Mouse (Mus musculus): ENCODE results near the gene Arf1.
"Not testable (repeated sequence)": the region's sequence is repeated elsewhere in the genome, so short reads cannot be mapped to it uniquely, and the experiment has no call there.

The Arf1 gene

GRCm38 (mm10) chr11:59226251-59226650 is 1.8 kb downstream of the Arf1 start:
- DNase-seq (ENCODE audit: low spot score): no peak

DNA sequence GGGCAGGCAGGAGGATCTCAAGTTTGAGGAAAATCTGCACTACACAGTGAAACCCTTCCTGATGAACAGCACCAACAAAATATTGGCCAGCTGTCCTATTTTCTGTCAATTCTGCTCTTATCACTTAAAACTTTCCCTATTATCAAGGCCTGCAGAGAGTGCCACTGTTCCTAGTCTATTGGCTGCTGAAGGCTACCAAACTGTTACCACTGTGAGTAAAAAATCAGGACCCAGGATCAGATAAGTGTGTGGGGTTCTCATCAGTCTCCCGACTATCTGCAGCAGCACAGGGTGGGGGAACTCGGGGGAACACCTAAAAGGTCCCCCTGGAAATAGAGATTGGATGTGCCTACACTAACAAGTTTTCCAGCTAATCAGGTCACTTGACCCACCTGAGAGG is 2.9 kb downstream of the Arf1 start:
- no peak for DNase-seq (ENCODE audit: low spot score)

- no peak for DNase-seq (ENCODE audit: low spot score)
These were observed 3.6 kb downstream of the Arf1 start for GRCm38 (mm10) chr11:59224470-59224869.

DNA sequence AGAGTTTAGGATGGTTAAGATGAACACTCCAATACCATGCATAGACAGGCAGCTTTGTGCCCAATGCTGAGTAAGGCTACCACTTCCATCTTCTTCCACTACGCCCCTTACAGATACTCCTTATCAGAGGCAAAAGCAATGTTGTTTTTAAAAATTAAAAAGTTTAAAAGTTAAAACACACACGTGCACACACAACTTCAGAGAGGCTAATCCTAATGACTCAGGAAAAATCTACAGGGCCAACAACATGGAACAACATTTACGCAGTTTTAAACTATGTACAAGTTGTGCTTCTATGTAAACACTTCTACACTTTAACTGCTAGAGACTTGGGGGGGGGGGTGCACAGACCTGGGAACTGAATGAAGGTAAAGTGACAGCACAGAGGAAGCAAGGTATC is 4.0 kb downstream of the Arf1 start:
- DNase-seq (ENCODE audit: low spot score): no peak

- no peak for DNase-seq (ENCODE audit: low spot score)
These were observed 5.8 kb downstream of the Arf1 start for GRCm38 (mm10) chr11:59222306-59222705.

DNA sequence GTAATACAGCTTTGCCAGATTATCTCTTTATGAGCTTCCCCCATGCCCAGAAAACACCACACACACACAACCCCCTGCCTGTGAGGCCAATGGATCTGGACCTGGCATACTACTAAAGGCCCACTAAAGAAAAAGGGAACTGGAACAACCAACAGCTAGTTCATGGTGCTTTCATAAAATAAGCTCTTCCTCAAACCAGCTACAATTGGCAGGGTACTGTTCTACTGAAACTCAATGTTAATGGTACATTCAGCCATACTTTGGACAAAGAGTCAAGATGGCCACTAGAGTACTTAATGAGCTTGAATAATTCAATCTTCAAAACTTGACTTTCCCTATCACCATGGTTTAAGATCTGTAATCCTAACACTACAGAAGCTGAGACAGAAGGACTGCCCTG is 6.5 kb downstream of the Arf1 start:
- DNase-seq (ENCODE audit: low spot score): no peak

DNA sequence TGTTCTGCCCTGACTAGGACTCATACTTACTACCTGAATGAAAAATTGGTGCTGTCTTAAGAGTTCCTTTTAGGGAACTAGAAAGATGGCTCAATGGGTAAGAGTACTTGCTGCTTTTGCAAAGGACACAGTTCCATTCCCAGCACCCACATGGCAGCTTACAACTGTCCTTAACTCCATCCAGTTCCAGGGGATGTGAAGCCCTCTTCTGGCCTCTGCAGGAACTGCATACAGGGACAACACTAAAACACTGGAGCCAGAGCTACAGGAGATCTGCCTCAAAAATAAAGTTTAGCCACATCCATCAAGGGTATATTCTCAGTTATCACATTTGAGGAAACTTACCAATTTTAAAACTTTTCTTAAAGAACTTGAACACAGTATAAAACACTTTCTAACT is 9.0 kb downstream of the Arf1 start:
- no peak for DNase-seq (ENCODE audit: low spot score)

- no peak for DNase-seq (ENCODE audit: low spot score)
These were observed 9.6 kb downstream of the Arf1 start for GRCm38 (mm10) chr11:59218389-59218998.

DNA sequence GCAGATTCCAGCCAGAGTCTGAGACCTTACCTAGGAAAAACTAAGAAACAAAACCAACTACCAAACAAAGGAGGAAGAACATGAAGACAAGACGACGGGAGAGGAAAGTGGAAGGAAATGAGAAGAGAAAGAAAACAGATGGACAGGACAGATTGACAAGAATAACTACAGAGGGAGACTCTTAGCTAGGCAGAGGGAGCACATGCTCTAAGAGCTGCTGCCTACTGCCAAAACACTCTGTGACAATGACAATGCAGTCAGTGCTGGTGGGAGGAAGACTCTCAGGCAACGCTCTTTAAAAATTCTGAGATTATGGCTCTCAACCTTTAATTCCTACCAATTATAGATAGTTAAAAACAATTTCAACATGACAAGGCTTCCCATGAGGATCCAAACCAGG is 11.1 kb downstream of the Arf1 start:
- no peak for DNase-seq (ENCODE audit: low spot score)

GRCm38 (mm10) chr11:59212892-59213494 is 15.1 kb downstream of the Arf1 start:
- no peak for DNase-seq (ENCODE audit: low spot score)

- DNase-seq (ENCODE audit: low spot score): not testable (repeated sequence)
These were observed 15.8 kb downstream of the Arf1 start for GRCm38 (mm10) chr11:59212320-59212719.

- not testable (repeated sequence) for DNase-seq (ENCODE audit: low spot score)
These were observed 16.5 kb downstream of the Arf1 start for GRCm38 (mm10) chr11:59211561-59211960.

GRCm38 (mm10) chr11:59210020-59210419 is 18.1 kb downstream of the Arf1 start:
- DNase-seq (ENCODE audit: low spot score): no peak

DNA sequence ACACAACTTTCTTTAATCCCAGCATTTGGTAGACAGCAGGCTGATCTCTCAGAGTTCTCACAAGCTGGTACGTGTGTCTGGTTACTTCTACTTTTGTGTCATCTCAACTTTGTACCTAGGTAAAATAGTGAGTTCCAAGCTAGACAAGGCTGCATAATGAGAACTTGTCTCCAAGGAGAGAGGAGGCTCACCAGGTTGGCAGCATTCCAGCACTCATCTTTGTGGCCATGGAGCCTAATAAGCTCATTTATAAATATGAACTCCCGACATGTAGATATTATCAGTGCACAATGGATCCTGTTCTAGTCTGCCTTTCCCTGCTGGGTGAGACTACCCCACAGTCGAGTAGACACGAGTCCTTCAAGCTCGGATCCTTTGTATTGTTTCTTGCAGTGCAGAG is 18.5 kb downstream of the Arf1 start:
- no peak for DNase-seq (ENCODE audit: low spot score)

GRCm38 (mm10) chr11:59209003-59209441 is 19.0 kb downstream of the Arf1 start:
- peak; percentile 57 for DNase-seq (ENCODE audit: low spot score)

- peak; percentile 93 for DNase-seq (ENCODE audit: low spot score)
These were observed 19.8 kb downstream of the Arf1 start, which contains the start of gene 2310033P09Rik for GRCm38 (mm10) chr11:59208153-59208831. 2310033P09Rik (plus strand) TSS chr11:59208321.

DNA sequence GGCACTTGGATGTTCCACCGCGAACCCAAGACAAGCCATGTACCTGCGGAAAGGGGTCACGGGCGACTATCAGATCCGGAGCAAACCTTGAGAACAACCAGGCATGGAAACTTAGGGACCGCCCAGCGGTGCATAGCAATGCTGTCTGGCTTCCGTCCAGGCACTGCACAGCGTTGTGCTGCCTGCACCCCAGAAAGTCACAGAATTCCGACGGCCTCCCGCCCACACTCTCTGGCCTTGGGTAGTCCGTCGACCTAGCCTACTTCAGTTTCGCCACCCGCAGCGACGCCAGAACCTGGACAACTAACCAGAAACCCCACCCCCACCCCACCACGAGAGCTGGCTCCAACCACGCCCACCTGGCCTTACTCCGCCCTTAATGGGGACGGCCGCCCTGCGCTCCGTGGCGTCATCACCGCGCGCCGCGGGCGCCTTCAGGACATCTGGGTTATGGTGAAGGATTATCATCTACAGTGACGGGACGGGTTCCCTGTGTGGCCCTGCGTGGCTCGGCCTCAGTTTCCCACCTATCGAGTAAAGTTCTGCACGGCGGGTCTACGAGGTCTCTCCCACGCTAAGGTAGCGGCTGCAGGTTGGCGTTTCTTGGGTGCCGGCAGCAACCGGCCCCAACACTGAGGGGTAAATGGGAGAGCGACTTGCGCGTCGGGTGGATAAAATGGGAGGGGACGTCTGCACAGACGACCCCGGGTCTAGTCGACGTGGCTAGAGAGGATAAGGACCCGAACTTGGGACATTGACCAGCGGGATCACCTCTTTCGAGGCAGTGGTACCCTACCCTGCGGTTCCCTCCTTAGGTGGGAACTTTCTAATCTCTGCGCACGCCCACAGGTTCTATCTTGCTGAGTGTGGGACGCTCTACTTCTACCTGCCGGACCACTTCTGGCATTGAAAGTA is 25.7 kb downstream of the Arf1 start, which contains the start of gene Mrpl55:
Gene Mrpl55, plus strand, starts transcription at position 406 of the 915 bp plus-strand sequence.
- DNase-seq (ENCODE audit: low spot score): peak; percentile 93

DNA sequence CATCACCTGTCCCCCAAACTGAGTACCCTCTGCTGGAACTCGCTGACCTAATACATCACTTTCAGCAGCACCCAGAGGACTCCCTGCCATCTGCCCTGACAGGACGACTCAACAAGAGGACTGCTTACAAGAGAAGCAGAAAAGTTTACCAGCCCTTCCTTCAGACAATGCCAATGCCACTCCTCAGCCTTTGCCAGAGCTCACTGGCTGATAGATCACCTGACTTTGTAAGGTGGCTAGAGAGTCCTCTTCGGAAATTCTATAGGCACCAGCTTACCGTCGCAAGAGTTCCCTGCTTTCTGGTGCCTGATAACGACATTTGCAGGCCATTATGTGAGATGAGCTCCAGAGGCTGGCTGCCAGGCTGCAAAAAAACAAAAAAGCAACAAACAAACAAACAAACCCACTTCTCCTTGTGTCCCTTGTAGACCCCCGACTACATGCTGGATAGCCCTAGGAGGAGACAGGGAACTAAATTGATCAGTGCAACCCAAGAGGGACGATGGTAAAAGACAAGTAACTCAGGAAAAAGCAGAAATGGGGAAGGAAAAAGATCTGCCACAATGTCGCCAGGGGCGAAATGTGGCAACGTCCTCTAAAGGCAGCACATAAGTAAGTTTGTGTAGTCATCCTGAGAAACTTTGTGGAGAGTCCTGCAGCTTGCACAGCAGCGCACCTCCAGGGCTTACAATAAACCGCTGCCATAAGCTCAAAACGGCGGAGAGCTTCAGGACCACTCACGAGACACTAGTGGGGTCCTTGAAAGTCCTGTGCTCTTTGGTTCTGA is 26.7 kb downstream of the Arf1 start:
- DNase-seq (ENCODE audit: low spot score): no peak

GRCm38 (mm10) chr11:59196230-59196629 is 31.8 kb downstream of the Arf1 start:
- DNase-seq (ENCODE audit: low spot score): no peak

DNA sequence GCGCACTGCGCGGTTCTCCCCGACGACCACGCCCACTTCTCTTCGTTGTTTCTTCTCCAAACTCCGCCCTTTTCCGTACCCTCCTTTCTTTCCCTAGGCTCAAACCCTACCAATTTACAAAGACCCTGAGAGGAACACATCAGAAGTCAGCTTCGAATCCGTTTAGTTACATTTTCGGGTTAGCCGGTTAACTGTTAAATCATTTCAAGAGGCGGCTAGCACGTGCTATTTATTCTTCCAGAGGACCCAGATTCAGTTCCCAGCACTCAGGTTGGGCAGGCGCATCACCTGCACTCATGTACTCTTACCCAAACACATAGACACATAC is 36.0 kb downstream of the Arf1 start, which contains the start of gene Guk1:
Gene Guk1, minus strand, starts transcription at position 154 of the 328 bp plus-strand sequence.
- DNase-seq (ENCODE audit: low spot score): no peak

Data from ovary, postnatal 14 days (tissue).